11 mouse cellular contexts compared by ENCODE assay signal in genomic region chr11:43617924-43618323, GRCm38 (mm10). TPM values are rescaled to one million over a fixed set of nuclear protein-coding genes. Genes with fewer than 3 reads are reported as not detected.
A peak's percentile ranks its signal among the peaks of the same experiment; 100 is the strongest.
DNase-seq lines count a peak whose midpoint lies in the region; ATAC-seq lines count a peak whose summit lies in the region.
"Had no signal": no experiment of that assay in that cellular context is flagged by ENCODE, and none has a peak within 500 bp of the region (broad histone marks: within the 10 kb centered on the region; RNA-seq: fewer than 3 reads in every experiment).

No protein-coding gene starts in this region.

- WGBS in liver, embryonic 12.5 days (ENCODE audit: insufficient replicate concordance) = 44% methylated on average over 5 of the region's 5 CpGs
- 55% methylated on average over 5 of the region's 5 CpGs for WGBS in liver, embryonic 11.5 days
- 43% methylated on average over 5 of the region's 5 CpGs for WGBS in forebrain, embryonic 14.5 days
- 33% methylated on average over 5 of the region's 5 CpGs for WGBS in midbrain, embryonic 14.5 days

- H3K4me2 ChIP-seq in liver, embryonic 12.5 days = no peak overlapping the region
- no peak overlapping the region for H3K4me2 ChIP-seq in liver, embryonic 11.5 days
- no peak overlapping the region for H3K4me2 ChIP-seq in forebrain, embryonic 14.5 days (ENCODE audit: low read length)
- H3K4me2 ChIP-seq in midbrain, embryonic 14.5 days (ENCODE audit: low read length) = no peak overlapping the region
- H3K4me2 ChIP-seq: embryonic facial prominence, embryonic 12.5 days had no signal

- H3K9ac ChIP-seq in liver, embryonic 12.5 days = no peak overlapping the region
- no peak overlapping the region for H3K9ac ChIP-seq in liver, embryonic 11.5 days (ENCODE audit: low read depth, low read length)
- H3K9ac ChIP-seq in forebrain, embryonic 14.5 days (ENCODE audit: low read length) = no peak overlapping the region
- H3K9ac ChIP-seq in midbrain, embryonic 14.5 days (replicated peaks; ENCODE audit: low read length) = no peak overlapping the region
- H3K9ac ChIP-seq: embryonic facial prominence, embryonic 12.5 days; liver, embryonic 14.5 days had no signal

- H3K27me3 ChIP-seq in liver, embryonic 12.5 days (replicated peaks) = no peaks in the 10 kb centered on the region
- H3K27me3 ChIP-seq in liver, embryonic 11.5 days (replicated peaks; ENCODE audit: control insufficient read depth, insufficient read depth, low read length) = no peaks in the 10 kb centered on the region
- H3K27me3 ChIP-seq in forebrain, embryonic 14.5 days (replicated peaks; ENCODE audit: control insufficient read depth, insufficient read depth, low read length) = no peaks in the 10 kb centered on the region
- no peaks in the 10 kb centered on the region for H3K27me3 ChIP-seq in midbrain, embryonic 14.5 days (ENCODE audit: control insufficient read depth, insufficient read depth, low read length)
- H3K27me3 ChIP-seq: embryonic facial prominence, embryonic 12.5 days; Patski had no signal

- no peak overlapping the region for H3K4me3 ChIP-seq in liver, embryonic 12.5 days
- no peak overlapping the region for H3K4me3 ChIP-seq in liver, embryonic 11.5 days (ENCODE audit: low read depth, low read length)
- H3K4me3 ChIP-seq in forebrain, embryonic 14.5 days (ENCODE audit: low read depth, low read length) = no peak overlapping the region
- H3K4me3 ChIP-seq in midbrain, embryonic 14.5 days (replicated peaks; ENCODE audit: low read depth, low read length) = no peak overlapping the region
- H3K4me3 ChIP-seq: embryonic facial prominence, embryonic 12.5 days had no signal

- DNase-seq in liver, embryonic 11.5 days (ENCODE audit: low spot score) = no peak
- DNase-seq in forebrain, embryonic 14.5 days (ENCODE audit: low spot score) = peak; percentile 16
- DNase-seq in heart, postnatal 25 days (ENCODE audit: low spot score) = peak; percentile 36
- DNase-seq in midbrain, embryonic 14.5 days = peak; percentile 55
- no peak for DNase-seq in left cerebral cortex, adult 18-20 months (ENCODE audit: low spot score in 2 of 2)
- no peak for DNase-seq in layer of hippocampus, postnatal 36 days
- no peak for DNase-seq in kidney, postnatal 25 days

- H3K9me3 ChIP-seq in liver, embryonic 12.5 days (replicated peaks) = no peaks in the 10 kb centered on the region
- no peaks in the 10 kb centered on the region for H3K9me3 ChIP-seq in liver, embryonic 11.5 days (ENCODE audit: control insufficient read depth, low read length)
- no peaks in the 10 kb centered on the region for H3K9me3 ChIP-seq in forebrain, embryonic 14.5 days (replicated peaks; ENCODE audit: control insufficient read depth, low read length)
- H3K9me3 ChIP-seq in midbrain, embryonic 14.5 days (ENCODE audit: control insufficient read depth, low read length) = no peaks in the 10 kb centered on the region
- H3K9me3 ChIP-seq: embryonic facial prominence, embryonic 12.5 days had no signal

- H3K27ac ChIP-seq in liver, embryonic 12.5 days = peak overlapping the region; percentile 17; the same call in 1 of the 2 replicates
- H3K27ac ChIP-seq in liver, embryonic 11.5 days (ENCODE audit: low read depth, low read length) = no peak overlapping the region
- H3K27ac ChIP-seq in forebrain, embryonic 14.5 days (ENCODE audit: low read depth, low read length) = peak overlapping the region; percentile 33; the same call in 1 of the 2 replicates
- H3K27ac ChIP-seq in midbrain, embryonic 14.5 days (replicated peaks; ENCODE audit: low read depth, low read length) = 0 out of 2 replicates have a peak overlapping the region, but pooled peaks have one; percentile 32
- H3K27ac ChIP-seq: embryonic facial prominence, embryonic 12.5 days; liver, embryonic 14.5 days had no signal

- intact Hi-C loops in heart, postnatal 25 days (cut with DNase I) = no loop called here

- ATAC-seq in liver, embryonic 12.5 days = no peak
- no peak for ATAC-seq in liver, embryonic 11.5 days (replicated peaks; ENCODE audit: low FRiP score)
- peak; percentile 27; the same call in 1 of the 2 replicates for ATAC-seq in forebrain, embryonic 14.5 days
- ATAC-seq in midbrain, embryonic 14.5 days (ENCODE audit: low FRiP score, low TSS enrichment) = no peak; the same call in 1 of the 2 replicates
- ATAC-seq: Patski had no signal

- H3K36me3 ChIP-seq in liver, embryonic 12.5 days = no peaks in the 10 kb centered on the region
- no peaks in the 10 kb centered on the region for H3K36me3 ChIP-seq in liver, embryonic 11.5 days (ENCODE audit: control insufficient read depth, insufficient read depth, low read length)
- H3K36me3 ChIP-seq in forebrain, embryonic 14.5 days (ENCODE audit: control insufficient read depth, insufficient read depth, low read length) = no peaks in the 10 kb centered on the region
- no peaks in the 10 kb centered on the region for H3K36me3 ChIP-seq in midbrain, embryonic 14.5 days (ENCODE audit: control insufficient read depth, insufficient read depth, low read length)
- H3K36me3 ChIP-seq: embryonic facial prominence, embryonic 12.5 days had no signal

- peaks cover 22% of the 10 kb centered on the region for H3K4me1 ChIP-seq in liver, embryonic 12.5 days
- peaks cover 9% of the 10 kb centered on the region; the same call in 1 of the 2 replicates for H3K4me1 ChIP-seq in liver, embryonic 11.5 days (replicated peaks; ENCODE audit: control insufficient read depth, insufficient read depth, low read length)
- H3K4me1 ChIP-seq in forebrain, embryonic 14.5 days (ENCODE audit: control insufficient read depth, insufficient read depth, low read length) = peaks cover 6% of the 10 kb centered on the region; the same call in 1 of the 2 replicates
- H3K4me1 ChIP-seq in midbrain, embryonic 14.5 days (ENCODE audit: control insufficient read depth, insufficient read depth, low read length) = peaks cover 14% of the 10 kb centered on the region

RNA-seq across cellular contexts. Expression of gene Fabp6, which starts 16.6 kb away (rescaled TPM):
- polyA plus RNA-seq in liver, embryonic 12.5 days (2016; fragmentation: Nextera tagmentation; extraction: Ambion mirVana) = not detected in 2 replicates
- not detected in 2 replicates for polyA plus RNA-seq in liver, embryonic 11.5 days (2014; fragmentation: Nextera tagmentation; extraction: Ambion mirVana)
- not detected in 2 replicates for polyA plus RNA-seq in forebrain, embryonic 14.5 days (2014; fragmentation: Nextera tagmentation; extraction: Ambion mirVana)
- total RNA-seq in heart, postnatal 25 days (2021) = not detected
- polyA plus RNA-seq in midbrain, embryonic 14.5 days (2014; fragmentation: Nextera tagmentation; extraction: Ambion mirVana) = not detected in 2 replicates
- not detected for total RNA-seq in left cerebral cortex, adult 18-20 months (2021)
- not detected for total RNA-seq in layer of hippocampus, postnatal 36 days (2021)
- polyA plus RNA-seq: embryonic facial prominence, embryonic 12.5 days; liver, embryonic 14.5 days had no signal

RNA-seq across cellular contexts. Expression of gene 4933415A04Rik, which starts 31.1 kb away (rescaled TPM):
- 1.0 and 1.4 TPM in 2 replicates for polyA plus RNA-seq in liver, embryonic 12.5 days (2016; fragmentation: Nextera tagmentation; extraction: Ambion mirVana)
- 2.1 and 2.7 TPM in 2 replicates for polyA plus RNA-seq in liver, embryonic 11.5 days (2014; fragmentation: Nextera tagmentation; extraction: Ambion mirVana)
- polyA plus RNA-seq in forebrain, embryonic 14.5 days (2014; fragmentation: Nextera tagmentation; extraction: Ambion mirVana) = 1.2 and 2.0 TPM in 2 replicates
- total RNA-seq in heart, postnatal 25 days (2021) = under 1 TPM; 0.49 to 0.67 TPM
- polyA plus RNA-seq in midbrain, embryonic 14.5 days (2014; fragmentation: Nextera tagmentation; extraction: Ambion mirVana) = 3.2 and 3.9 TPM in 2 replicates
- total RNA-seq in left cerebral cortex, adult 18-20 months (2021) = under 1 TPM; 0.66 to 0.70 TPM
- 1 to 10 TPM; 1.3 to 2.5 TPM for total RNA-seq in layer of hippocampus, postnatal 36 days (2021)

Comparison
In these comparisons a context has a peak if more than half of its experiments do, and no peak if none do; other contexts are left out.
1. DNase-seq: peak in forebrain, embryonic 14.5 days (single experiment), heart, postnatal 25 days (single experiment) and midbrain, embryonic 14.5 days (single experiment); none in liver, embryonic 11.5 days (single experiment), left cerebral cortex, adult 18-20 months (0 of 2), layer of hippocampus, postnatal 36 days (0 of 2) and kidney, postnatal 25 days (0 of 2).